Mouse (Mus musculus): ENCODE data around the gene Gm49322.

Gene Gm49322

GRCm38 (mm10) chr10:80589879-80590854 is 15.7 kb upstream of the Gm49322 start, which contains the start of gene Abhd17a:
TSS of gene Abhd17a (minus strand) at chr10:80590341.
- Histone ChIP-seq H3K27me3 (ENCODE audit: control insufficient read depth, insufficient read depth, low read length, poor library complexity, severe bottlenecking) (no peaks in the 10 kb centered on the region), H3K36me3 (ENCODE audit: control insufficient read depth, insufficient read depth, low read length, poor library complexity, severe bottlenecking) (no peaks in the 10 kb centered on the region; the same call in 1 of the 2 replicates)
- peak; percentile 99 for DNase-seq (ENCODE audit: low read depth, low spot score)

DNA sequence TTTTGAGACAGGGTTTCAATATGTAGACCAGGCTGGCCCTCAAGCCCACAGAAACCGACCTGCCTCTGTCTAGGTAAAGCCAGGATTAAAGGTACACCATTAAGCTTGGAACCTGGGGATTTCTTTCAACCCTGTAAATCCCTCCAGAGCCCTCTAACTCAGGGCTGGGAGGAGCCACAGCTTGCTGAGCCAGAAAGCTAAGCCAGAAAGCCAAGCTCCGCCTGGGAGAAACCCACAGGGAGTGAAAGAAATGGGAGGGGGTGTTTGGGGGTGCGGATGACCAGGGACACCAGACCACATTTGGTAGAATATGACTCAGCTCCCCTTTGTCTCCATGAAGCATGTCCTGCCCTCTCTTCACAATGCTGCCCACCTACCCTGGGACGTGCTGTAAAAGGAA is 9.5 kb upstream of the Gm49322 start:
- no peaks in the 10 kb centered on the region for H3K36me3 ChIP-seq (ENCODE audit: control insufficient read depth, insufficient read depth, low read length, poor library complexity, severe bottlenecking)
- no peaks in the 10 kb centered on the region for H3K27me3 ChIP-seq (ENCODE audit: control insufficient read depth, insufficient read depth, low read length, poor library complexity, severe bottlenecking)
- DNase-seq (ENCODE audit: low read depth, low spot score) = no peak

GRCm38 (mm10) chr10:80602698-80603325 is 3.0 kb upstream of the Gm49322 start, which contains the start of the genes Scamp4 and Adat3:
TSS of gene Scamp4 (plus strand) at chr10:80602872.
TSS of gene Adat3 (plus strand) at chr10:80602880.
- peak; percentile 95 for DNase-seq (ENCODE audit: low read depth, low spot score)

DNA sequence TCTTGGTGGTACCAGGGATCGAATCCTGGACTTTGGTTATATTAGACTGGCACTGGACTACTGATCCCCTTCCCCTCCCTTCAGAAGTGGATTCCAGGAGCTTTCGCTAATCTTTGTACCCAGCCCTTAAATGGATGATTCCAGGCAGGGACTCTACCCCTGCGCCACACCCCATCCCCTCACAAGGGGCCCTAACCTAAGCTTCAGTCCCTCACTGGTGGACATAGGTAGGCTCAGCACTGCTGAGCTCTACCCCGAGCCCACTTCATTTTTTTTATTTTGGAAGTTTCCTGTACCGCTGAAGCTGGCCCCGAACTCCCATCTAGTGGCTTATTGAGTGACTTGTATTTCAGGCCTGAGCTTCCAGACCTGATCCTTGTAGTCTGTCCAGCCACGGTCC is 2.5 kb upstream of the Gm49322 start:
- no peak for DNase-seq (ENCODE audit: low read depth, low spot score)
- Histone ChIP-seq H3K27me3 (ENCODE audit: control insufficient read depth, insufficient read depth, low read length, poor library complexity, severe bottlenecking) (no peaks in the 10 kb centered on the region), H3K36me3 (ENCODE audit: control insufficient read depth, insufficient read depth, low read length, poor library complexity, severe bottlenecking) (peaks cover 4% of the 10 kb centered on the region)

More at GRCm38 (mm10) chr10:80602698-80603325, 3.0 kb upstream of the Gm49322 start, which contains the start of the genes Scamp4 and Adat3:
- no peaks in the 10 kb centered on the region for H3K27me3 ChIP-seq (ENCODE audit: control insufficient read depth, insufficient read depth, low read length, poor library complexity, severe bottlenecking)
- H3K36me3 ChIP-seq (ENCODE audit: control insufficient read depth, insufficient read depth, low read length, poor library complexity, severe bottlenecking) = peaks cover 3% of the 10 kb centered on the region

DNA sequence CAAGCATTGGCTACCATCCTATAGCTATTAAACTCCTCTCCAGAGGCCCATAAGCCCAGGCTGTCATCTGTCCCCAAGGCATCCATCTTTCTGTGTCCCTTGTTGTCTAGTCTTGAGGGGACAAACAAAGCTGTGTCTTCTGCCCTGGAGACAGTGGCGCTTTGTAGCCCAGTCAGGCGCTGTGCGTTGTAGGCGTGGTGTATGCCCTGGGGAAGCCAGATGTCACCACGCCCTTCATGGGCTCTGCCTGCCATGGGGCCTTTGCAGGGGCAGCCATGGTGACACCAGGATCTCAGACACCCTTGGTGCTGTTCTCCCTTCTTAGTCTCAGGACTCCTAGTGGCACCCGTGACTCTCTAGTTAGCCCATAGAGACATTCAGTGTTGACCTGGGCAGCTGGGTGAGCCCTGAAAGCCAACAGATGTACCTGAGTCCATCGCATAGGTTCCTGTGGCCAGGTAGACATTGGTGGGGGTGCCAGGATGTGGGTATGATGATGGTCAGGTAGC is 1.8 kb upstream of the Gm49322 start:
- peak; percentile 80 for DNase-seq (ENCODE audit: low read depth, low spot score)
- peaks cover 4% of the 10 kb centered on the region for H3K36me3 ChIP-seq (ENCODE audit: control insufficient read depth, insufficient read depth, low read length, poor library complexity, severe bottlenecking)
- H3K27me3 ChIP-seq (ENCODE audit: control insufficient read depth, insufficient read depth, low read length, poor library complexity, severe bottlenecking) = no peaks in the 10 kb centered on the region

GRCm38 (mm10) chr10:80604988-80605387 is 833 bp upstream of the Gm49322 start:
- Histone ChIP-seq H3K36me3 (ENCODE audit: control insufficient read depth, insufficient read depth, low read length, poor library complexity, severe bottlenecking) (peaks cover 4% of the 10 kb centered on the region), H3K27me3 (ENCODE audit: control insufficient read depth, insufficient read depth, low read length, poor library complexity, severe bottlenecking) (no peaks in the 10 kb centered on the region)
- no peak for DNase-seq (ENCODE audit: low read depth, low spot score)

- H3K36me3 ChIP-seq (ENCODE audit: control insufficient read depth, insufficient read depth, low read length, poor library complexity, severe bottlenecking) = peaks cover 4% of the 10 kb centered on the region
- no peak for DNase-seq (ENCODE audit: low read depth, low spot score)
- no peaks in the 10 kb centered on the region for H3K27me3 ChIP-seq (ENCODE audit: control insufficient read depth, insufficient read depth, low read length, poor library complexity, severe bottlenecking)
Measured at GRCm38 (mm10) chr10:80606306-80606705, 485 bp downstream of the Gm49322 start.

GRCm38 (mm10) chr10:80606737-80607350 is 1.0 kb downstream of the Gm49322 start:
- no peak for DNase-seq (ENCODE audit: low read depth, low spot score)
- peaks cover 4% of the 10 kb centered on the region for H3K36me3 ChIP-seq (ENCODE audit: control insufficient read depth, insufficient read depth, low read length, poor library complexity, severe bottlenecking)
- H3K27me3 ChIP-seq (ENCODE audit: control insufficient read depth, insufficient read depth, low read length, poor library complexity, severe bottlenecking) = no peaks in the 10 kb centered on the region

GRCm38 (mm10) chr10:80608435-80608834 is 2.6 kb downstream of the Gm49322 start:
- Histone ChIP-seq H3K36me3 (ENCODE audit: control insufficient read depth, insufficient read depth, low read length, poor library complexity, severe bottlenecking) (peaks cover 4% of the 10 kb centered on the region), H3K27me3 (ENCODE audit: control insufficient read depth, insufficient read depth, low read length, poor library complexity, severe bottlenecking) (no peaks in the 10 kb centered on the region)
- no peak for DNase-seq (ENCODE audit: low read depth, low spot score)

GRCm38 (mm10) chr10:80609269-80609924 is 3.6 kb downstream of the Gm49322 start:
- DNase-seq (ENCODE audit: low read depth, low spot score) = no peak
- H3K36me3 ChIP-seq (ENCODE audit: control insufficient read depth, insufficient read depth, low read length, poor library complexity, severe bottlenecking) = peaks cover 4% of the 10 kb centered on the region
- H3K27me3 ChIP-seq (ENCODE audit: control insufficient read depth, insufficient read depth, low read length, poor library complexity, severe bottlenecking) = no peaks in the 10 kb centered on the region

DNA sequence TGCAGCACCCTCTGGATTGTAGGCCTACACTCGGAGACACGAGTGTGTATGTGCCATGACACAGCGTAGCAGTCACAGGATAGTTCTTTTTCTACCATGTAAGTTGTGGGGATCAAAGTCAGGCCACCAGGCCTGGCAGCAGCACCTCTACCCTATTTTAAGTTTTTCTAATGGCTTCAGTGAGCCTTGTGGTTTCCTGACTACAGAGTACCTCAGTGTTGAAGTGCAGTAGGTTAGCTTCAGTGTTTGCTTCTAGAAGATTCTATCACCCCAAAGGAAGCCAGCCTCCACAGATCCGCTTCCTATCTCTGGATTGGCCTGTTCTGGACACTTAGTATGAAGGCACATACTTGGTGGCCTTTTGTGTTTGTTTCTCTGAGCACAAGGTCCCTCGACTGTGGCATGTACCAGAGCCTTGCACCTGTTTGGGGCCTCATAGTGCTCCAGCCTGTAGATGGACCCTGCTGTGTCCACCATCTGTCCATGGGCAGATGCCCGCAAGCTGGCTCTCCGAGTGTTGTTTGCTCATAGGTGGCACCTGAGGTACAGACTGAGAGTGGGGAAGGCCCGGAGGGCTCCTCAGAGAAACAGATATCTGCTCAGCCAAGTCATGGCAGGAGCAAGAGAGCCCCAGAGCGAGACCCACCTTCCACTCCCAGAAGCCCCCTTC is 4.4 kb downstream of the Gm49322 start:
- peak; percentile 48 for DNase-seq (ENCODE audit: low read depth, low spot score)
- Histone ChIP-seq H3K36me3 (ENCODE audit: control insufficient read depth, insufficient read depth, low read length, poor library complexity, severe bottlenecking) (peaks cover 4% of the 10 kb centered on the region), H3K27me3 (ENCODE audit: control insufficient read depth, insufficient read depth, low read length, poor library complexity, severe bottlenecking) (no peaks in the 10 kb centered on the region)

- DNase-seq (ENCODE audit: low read depth, low spot score) = peak; percentile 71
- H3K36me3 ChIP-seq (ENCODE audit: control insufficient read depth, insufficient read depth, low read length, poor library complexity, severe bottlenecking) = peaks cover 4% of the 10 kb centered on the region
- H3K27me3 ChIP-seq (ENCODE audit: control insufficient read depth, insufficient read depth, low read length, poor library complexity, severe bottlenecking) = no peaks in the 10 kb centered on the region
Measured at GRCm38 (mm10) chr10:80611024-80611423, 5.2 kb downstream of the Gm49322 start.

DNA sequence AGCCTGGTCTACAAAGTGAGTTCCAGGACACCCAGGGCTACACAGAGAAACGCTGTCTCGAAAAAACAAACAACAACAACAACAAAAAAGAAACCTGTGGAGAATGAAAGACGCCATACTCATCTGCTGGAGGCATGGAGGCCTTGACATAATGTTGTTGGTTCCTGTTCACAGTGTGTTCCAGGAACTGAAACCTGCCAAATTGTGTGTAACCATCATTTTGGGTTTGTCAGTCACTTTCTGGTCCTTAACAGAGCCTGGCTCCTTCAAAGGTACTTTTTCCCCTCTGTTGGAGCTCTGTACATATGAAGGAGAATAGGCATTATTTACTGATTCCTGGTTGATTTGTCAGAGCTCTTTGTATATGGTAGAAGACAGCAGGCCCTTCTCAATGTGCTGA is 6.1 kb downstream of the Gm49322 start:
- DNase-seq (ENCODE audit: low read depth, low spot score) = peak; percentile 62
- peaks cover 4% of the 10 kb centered on the region for H3K36me3 ChIP-seq (ENCODE audit: control insufficient read depth, insufficient read depth, low read length, poor library complexity, severe bottlenecking)
- H3K27me3 ChIP-seq (ENCODE audit: control insufficient read depth, insufficient read depth, low read length, poor library complexity, severe bottlenecking) = no peaks in the 10 kb centered on the region

DNA sequence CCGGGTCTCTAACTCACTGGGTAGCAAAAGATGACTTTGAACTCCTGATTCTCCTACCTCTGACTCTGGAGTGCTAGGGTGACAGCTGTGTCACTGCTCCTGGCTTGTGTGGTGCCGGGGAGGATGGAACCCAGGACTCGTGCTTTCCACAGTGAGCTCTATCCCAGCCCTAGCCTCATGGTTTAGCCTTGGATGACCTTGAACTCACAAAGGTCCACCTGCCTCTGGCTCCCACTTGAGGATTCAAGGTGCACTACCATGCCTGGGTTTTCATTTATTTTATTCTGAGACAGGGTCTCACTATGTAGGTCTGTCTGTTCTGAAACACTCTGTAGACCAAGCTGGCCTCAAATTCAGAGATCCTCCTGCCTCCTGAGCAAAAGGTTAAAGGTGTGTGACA is 8.0 kb downstream of the Gm49322 start:
- H3K27me3 ChIP-seq (ENCODE audit: control insufficient read depth, insufficient read depth, low read length, poor library complexity, severe bottlenecking) = no peaks in the 10 kb centered on the region
- H3K36me3 ChIP-seq (ENCODE audit: control insufficient read depth, insufficient read depth, low read length, poor library complexity, severe bottlenecking) = no peaks in the 10 kb centered on the region; the same call in 1 of the 2 replicates
- no peak for DNase-seq (ENCODE audit: low read depth, low spot score)

Data from splenic B cell, adult 2 months (primary cell).